Mouse (Mus musculus) hindbrain, embryonic 11.5 days (tissue): ENCODE results near the gene Gas6. TPM values are rescaled to one million over a fixed set of nuclear protein-coding genes. Genes with fewer than 3 reads are reported as not detected.

ENCODE experiments used
- ATAC-seq: fragments of 200-750 bp; cut with Nextera tagmentation; 2 replicates; pipeline ENCODE4 v1.8.0; 2017; ENCODE audit warnings: mild to moderate bottlenecking, moderate TSS enrichment, moderate library complexity; ENCODE audit not compliant: low FRiP score
- DNase-seq: peaks from one replicate; pipeline ENCODE4 v3.0.0-alpha.2; 2015; ENCODE audit warnings: low spot score
- H3K27ac ChIP-seq: fragments of 300-500 bp; sonication (generic); 2 replicates; pipeline ENCODE4 v1.5.1; 2014; ENCODE audit warnings: mild to moderate bottlenecking, low read depth, low read length
- H3K27me3 ChIP-seq: fragments of 300-500 bp; sonication (generic); 2 replicates; pipeline ENCODE4 v1.6.1; 2014; ENCODE audit warnings: mild to moderate bottlenecking, low read length, moderate library complexity, mixed read lengths; ENCODE audit not compliant: control insufficient read depth, insufficient read depth
- H3K36me3 ChIP-seq: fragments of 300-500 bp; sonication (generic); 2 replicates; pipeline ENCODE4 v1.6.1; 2014; ENCODE audit warnings: mild to moderate bottlenecking, low read length, moderate library complexity, mixed read lengths; ENCODE audit not compliant: control insufficient read depth, insufficient read depth
- H3K4me1 ChIP-seq: fragments of 300-500 bp; sonication (generic); replicated peaks from 2 replicates; pipeline ENCODE4 v1.6.1; 2014; ENCODE audit warnings: low read length, mixed read lengths; ENCODE audit not compliant: control insufficient read depth, insufficient read depth
- H3K4me2 ChIP-seq: fragments of 300-500 bp; sonication (generic); replicated peaks from 2 replicates; pipeline ENCODE4 v1.6.1; 2014; ENCODE audit warnings: mild to moderate bottlenecking, low read depth, low read length
- H3K4me3 ChIP-seq: fragments of 300-500 bp; sonication (generic); 2 replicates; pipeline ENCODE4 v1.5.1; 2014; ENCODE audit warnings: low read depth, low read length
- H3K9ac ChIP-seq: fragments of 300-500 bp; sonication (generic); 2 replicates; pipeline ENCODE4 v1.6.1; 2014; ENCODE audit warnings: low read depth, low read length
- H3K9me3 ChIP-seq: fragments of 300-500 bp; sonication (generic); 2 replicates; pipeline ENCODE4 v1.6.1; 2016; ENCODE audit warnings: low read length; ENCODE audit not compliant: control insufficient read depth
- WGBS: fragments of 180-500 bp; shearing (Covaris S2); extraction: QIAGEN DNeasy Blood & Tissue Kit; methylation state at CpG from one replicate; pipeline ENCODE4 v1.1.7; 2014; 5-methylcytosine and 5-hydroxymethylcytosine counted together
- polyA plus RNA-seq: library from polyadenylated mRNA; unstranded; fragments of >200 nt; fragmentation: Nextera tagmentation; extraction: Ambion mirVana; gene quantifications from 2 replicates; pipeline ENCODE4 v1.2.1, GENCODE M21; 2014

Gas6 gene
- polyA plus RNA-seq: 5.9 and 9.8 TPM in 2 replicates

DNA sequence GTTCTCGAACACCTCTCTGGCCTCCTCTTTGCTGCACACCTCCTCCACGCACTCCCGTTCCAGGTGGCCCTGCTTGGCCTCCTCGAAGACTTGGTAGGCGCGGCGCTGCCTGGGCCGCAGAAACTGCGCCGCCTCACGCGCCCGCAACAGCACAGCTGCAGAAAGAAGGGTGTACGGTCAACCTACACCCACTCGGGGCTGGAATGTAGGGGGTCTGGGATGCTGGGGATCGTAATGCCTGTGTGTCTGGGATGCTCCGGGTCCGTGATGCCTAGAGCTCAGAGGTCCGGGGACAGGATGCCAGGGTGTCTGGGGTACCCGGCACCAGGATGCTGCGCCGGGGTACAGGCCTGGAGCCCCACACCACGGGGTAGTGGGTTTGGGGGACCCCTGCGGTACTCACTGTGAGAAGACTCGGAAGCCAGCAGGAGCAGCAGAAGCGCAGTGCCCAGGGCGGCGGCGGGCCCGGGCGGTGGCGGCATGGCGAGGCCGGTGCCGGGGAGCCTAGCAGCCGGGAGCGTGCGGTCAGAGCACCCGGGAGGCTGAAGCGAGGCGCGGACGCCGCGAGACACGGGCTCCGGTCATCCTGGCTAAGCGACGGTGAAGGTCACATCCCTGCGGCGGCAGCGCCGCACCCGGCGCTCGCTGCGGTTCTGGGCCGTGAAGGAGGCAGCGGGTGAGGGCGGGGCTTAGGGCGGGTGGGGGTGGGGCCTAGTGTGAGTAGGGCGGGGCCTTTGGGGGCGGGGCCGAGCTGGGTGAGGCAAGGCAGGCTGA is at the start of gene Gas6:
Gene Gas6 (minus strand): TSS at position 633 of the 774 bp plus-strand sequence.
- peak; percentile 76 for ATAC-seq
- WGBS: 3% methylated on average over 57 of the region's 64 CpGs

DNA sequence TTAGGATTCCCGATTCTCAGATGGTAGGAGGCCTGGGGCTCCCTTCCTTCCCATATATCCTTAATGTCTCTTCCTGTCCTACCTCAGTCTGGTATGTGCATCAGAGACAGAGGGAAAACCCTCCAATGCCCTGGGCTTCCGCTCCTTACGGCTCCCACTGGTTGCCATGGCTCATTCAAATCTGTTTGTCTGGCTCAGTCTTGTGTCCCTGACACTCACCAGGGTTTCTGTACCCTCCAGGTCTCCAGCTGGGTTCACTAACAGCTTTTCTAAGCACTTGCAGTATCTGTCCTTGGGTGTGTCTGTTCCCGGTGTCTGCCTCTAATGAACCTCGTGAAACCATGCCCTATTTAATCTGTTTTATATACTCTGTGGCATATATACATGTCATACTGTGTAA is 47.2 kb upstream of the Gas6 start:
- no peak overlapping the region for H3K27ac ChIP-seq
- no peak overlapping the region for H3K9ac ChIP-seq
- DNase-seq: no peak
- ATAC-seq: no peak
- no peaks in the 10 kb centered on the region for H3K9me3 ChIP-seq
- no peak overlapping the region for H3K4me3 ChIP-seq
- 75% methylated on average over 5 of the region's 5 CpGs for WGBS
- H3K27me3 ChIP-seq: no peaks in the 10 kb centered on the region
- H3K36me3 ChIP-seq: no peaks in the 10 kb centered on the region
- no peaks in the 10 kb centered on the region for H3K4me1 ChIP-seq
- H3K4me2 ChIP-seq: no peak overlapping the region

More for the DNA sequence above, at the start of gene Gas6:
- H3K9ac ChIP-seq: peak within 1 kb of the TSS; percentile 59
- peaks cover 2% of the 10 kb centered on the region; the same call in 1 of the 2 replicates for H3K4me1 ChIP-seq
- H3K27me3 ChIP-seq: peaks cover 22% of the 10 kb centered on the region
- peak; percentile 77 for DNase-seq
- H3K9me3 ChIP-seq: no peaks in the 10 kb centered on the region
- H3K4me2 ChIP-seq: peak within 1 kb of the TSS; percentile 89
- H3K27ac ChIP-seq: no peak within 1 kb of the TSS
- peak within 1 kb of the TSS; percentile 57 for H3K4me3 ChIP-seq
- no peaks in the 10 kb centered on the region for H3K36me3 ChIP-seq

DNA sequence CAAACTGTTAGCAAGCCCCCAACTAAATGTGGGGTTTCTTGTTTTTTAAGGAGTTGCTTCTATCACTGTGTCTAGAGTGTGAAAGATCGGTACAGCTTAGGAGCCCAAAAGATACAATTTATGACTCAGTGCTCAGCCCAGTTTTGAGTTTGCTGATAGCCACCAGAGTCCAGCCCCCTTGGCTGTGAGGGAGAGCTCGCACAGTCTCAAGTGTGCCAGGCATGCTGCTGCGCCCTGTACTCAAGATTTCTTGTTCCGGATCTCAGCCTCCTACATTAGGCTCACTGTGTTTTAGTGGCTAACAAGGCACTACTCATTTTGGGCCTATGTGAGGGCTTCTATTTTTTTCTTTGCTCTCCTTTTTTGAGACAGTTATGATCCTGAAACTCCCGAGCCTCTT is 45.8 kb upstream of the Gas6 start:
- Histone ChIP-seq H3K27ac (no peak overlapping the region), H3K9ac (no peak overlapping the region), H3K4me2 (no peak overlapping the region), H3K4me1 (no peaks in the 10 kb centered on the region), H3K27me3 (no peaks in the 10 kb centered on the region), H3K9me3 (no peaks in the 10 kb centered on the region), H3K4me3 (no peak overlapping the region), H3K36me3 (no peaks in the 10 kb centered on the region)
- no peak for DNase-seq
- WGBS: 91% methylated on average over 5 of the region's 5 CpGs
- no peak for ATAC-seq

DNA sequence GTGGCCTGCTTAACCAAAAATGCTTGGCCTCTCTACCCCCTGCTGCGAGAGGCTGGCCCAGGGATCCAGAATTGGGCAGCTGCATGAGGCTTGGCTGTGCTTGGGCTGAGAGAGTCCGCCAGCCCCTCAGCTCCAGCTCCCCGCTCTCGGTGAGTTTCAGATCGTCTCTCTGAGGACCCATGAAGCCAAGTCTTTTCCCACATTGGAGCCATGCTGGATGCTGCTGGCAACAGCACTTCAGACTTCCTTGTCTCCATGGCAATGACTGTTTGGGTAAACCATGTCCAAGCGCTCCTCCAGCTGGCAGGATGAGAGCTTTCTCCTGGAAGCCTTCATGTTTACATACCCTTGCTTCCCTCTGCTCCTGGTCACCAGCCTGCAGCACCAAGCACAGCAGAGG is 44.5 kb upstream of the Gas6 start:
- DNase-seq (no peak), ATAC-seq (no peak)
- Histone ChIP-seq H3K4me3 (no peak overlapping the region), H3K4me1 (no peaks in the 10 kb centered on the region), H3K27me3 (no peaks in the 10 kb centered on the region), H3K27ac (no peak overlapping the region), H3K36me3 (no peaks in the 10 kb centered on the region), H3K4me2 (no peak overlapping the region), H3K9me3 (no peaks in the 10 kb centered on the region), H3K9ac (no peak overlapping the region)
- 75% methylated on average over 6 of the region's 6 CpGs for WGBS

DNA sequence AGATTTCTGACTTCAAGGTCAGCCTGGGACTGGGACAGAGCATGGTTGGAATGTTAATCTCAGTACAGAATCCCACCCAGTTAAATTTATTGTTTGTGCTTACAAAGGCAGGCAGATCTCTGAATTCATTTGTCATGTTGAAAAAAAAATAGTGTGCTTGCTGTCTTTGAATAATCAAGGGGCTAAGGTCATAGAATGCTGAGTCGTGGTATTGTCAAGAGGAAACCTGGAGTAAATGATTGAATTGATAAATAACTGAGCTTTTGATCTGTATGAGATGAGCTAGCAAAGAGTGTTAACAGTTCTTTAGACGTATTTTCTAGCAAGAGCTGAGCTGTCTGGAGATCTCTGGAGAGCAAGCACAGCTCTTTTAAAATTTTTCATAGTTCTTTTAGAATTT is 42.8 kb upstream of the Gas6 start:
- Histone ChIP-seq H3K27me3 (no peaks in the 10 kb centered on the region), H3K9me3 (no peaks in the 10 kb centered on the region), H3K27ac (no peak overlapping the region), H3K4me1 (no peaks in the 10 kb centered on the region), H3K4me3 (no peak overlapping the region), H3K4me2 (no peak overlapping the region), H3K9ac (no peak overlapping the region), H3K36me3 (no peaks in the 10 kb centered on the region)
- DNase-seq: no peak
- ATAC-seq: no peak
- WGBS: 34% methylated on average over 2 of the region's 2 CpGs

DNA sequence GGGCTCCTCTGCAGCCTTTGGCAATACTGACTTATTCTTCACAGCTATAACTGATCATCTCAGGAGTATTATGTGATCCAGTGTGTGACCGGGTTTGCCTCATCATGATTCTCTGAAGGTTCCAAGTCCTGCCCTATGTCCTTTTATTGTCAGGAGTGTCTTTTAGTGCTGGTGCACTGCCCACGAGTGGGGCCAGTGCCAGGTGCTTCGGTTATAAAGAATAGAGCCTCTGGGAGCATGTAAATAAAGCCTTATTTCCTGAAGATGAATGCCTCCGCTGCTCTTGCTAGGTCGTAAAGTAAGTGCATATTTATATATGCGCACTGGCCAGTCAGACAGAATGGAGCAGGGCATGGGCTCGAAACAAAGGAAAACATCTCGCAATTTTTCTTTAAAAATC is 38.8 kb upstream of the Gas6 start:
- H3K27me3 ChIP-seq: no peaks in the 10 kb centered on the region
- no peaks in the 10 kb centered on the region for H3K36me3 ChIP-seq
- 87% methylated on average over 8 of the region's 8 CpGs for WGBS
- ATAC-seq: no peak
- no peaks in the 10 kb centered on the region for H3K9me3 ChIP-seq
- no peak overlapping the region for H3K27ac ChIP-seq
- no peak for DNase-seq
- no peak overlapping the region for H3K4me3 ChIP-seq
- H3K9ac ChIP-seq: no peak overlapping the region
- no peaks in the 10 kb centered on the region for H3K4me1 ChIP-seq
- H3K4me2 ChIP-seq: no peak overlapping the region

DNA sequence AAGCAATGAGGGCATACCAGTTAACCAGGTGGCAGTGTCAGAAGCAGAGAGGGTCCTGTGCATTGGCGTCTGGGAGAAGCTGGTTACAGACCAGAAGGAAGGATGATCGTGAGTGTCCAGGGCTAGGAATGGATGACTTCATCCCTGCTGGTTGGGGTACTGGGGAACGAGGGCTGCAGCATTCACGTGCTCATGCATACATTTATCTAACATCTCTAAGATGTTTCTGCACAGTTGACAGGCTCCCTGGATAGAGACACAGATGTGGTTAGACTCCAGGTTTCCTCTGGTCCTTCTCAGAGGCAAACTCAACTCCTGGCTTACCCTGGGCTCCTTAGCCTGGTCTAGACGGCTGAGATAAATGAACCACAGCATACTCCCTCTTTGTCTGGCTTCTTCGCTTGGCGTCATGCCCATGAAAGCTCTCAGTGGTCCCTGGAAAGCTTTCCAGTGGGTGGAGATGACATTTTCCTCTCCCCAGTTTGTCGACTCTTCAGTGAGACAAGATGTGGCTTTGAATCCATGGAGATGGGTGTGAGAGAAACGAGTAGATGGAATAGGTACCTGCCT is 37.4 kb upstream of the Gas6 start:
- H3K4me1 ChIP-seq: no peaks in the 10 kb centered on the region
- H3K36me3 ChIP-seq: no peaks in the 10 kb centered on the region
- ATAC-seq (no peak), DNase-seq (no peak)
- H3K9me3 ChIP-seq: no peaks in the 10 kb centered on the region; the same call in 1 of the 2 replicates
- WGBS: 74% methylated on average over 9 of the region's 9 CpGs
- no peak overlapping the region for H3K27ac ChIP-seq
- no peak overlapping the region for H3K4me2 ChIP-seq
- no peak overlapping the region for H3K4me3 ChIP-seq
- H3K9ac ChIP-seq: no peak overlapping the region
- no peaks in the 10 kb centered on the region for H3K27me3 ChIP-seq

DNA sequence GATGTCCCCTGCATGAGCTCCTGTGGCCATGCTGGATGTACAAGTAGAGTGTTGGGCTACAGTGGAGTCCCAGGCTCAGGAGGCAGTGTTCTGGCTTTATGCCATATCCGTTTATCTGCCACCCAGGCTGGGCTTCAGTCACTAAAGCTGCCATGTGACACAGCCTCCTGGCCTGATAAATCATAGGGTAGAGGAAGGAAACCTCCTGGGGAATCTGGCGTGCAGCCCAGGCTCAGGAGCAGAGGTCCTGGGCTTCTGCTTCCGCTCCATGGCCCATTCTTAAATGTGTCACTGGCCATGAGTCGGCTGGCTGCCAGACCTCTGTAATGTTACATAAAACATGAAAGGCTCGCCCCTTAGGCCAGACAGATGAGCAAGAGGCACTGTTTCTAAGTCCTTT is 36.7 kb upstream of the Gas6 start:
- Histone ChIP-seq H3K9ac (no peak overlapping the region), H3K36me3 (no peaks in the 10 kb centered on the region), H3K4me2 (no peak overlapping the region), H3K9me3 (no peaks in the 10 kb centered on the region; the same call in 1 of the 2 replicates), H3K27me3 (no peaks in the 10 kb centered on the region), H3K4me3 (no peak overlapping the region), H3K27ac (no peak overlapping the region), H3K4me1 (no peaks in the 10 kb centered on the region)
- no peak for DNase-seq
- 66% methylated on average over 5 of the region's 5 CpGs for whole genome bisulfite sequencing
- ATAC-seq: no peak

DNA sequence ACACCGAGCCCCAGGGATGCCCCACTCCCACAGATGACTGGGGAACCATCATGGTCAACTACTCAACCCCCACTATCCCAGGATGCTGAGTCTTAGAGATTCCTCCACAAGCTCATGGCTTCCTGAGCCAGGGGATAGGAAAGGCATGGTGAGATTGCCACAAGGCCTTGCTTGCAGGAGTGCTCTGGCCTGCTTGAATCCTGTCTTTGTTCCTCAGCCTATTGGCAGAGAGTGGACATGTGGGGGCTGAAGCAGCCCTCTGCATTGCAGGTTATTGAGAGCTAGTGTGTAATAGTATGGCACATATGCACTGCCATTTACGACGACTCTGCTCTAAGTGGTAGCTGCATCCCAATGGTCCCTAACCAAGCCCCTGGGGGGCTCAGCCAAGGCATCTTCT is 36.1 kb upstream of the Gas6 start:
- Histone ChIP-seq H3K4me1 (no peaks in the 10 kb centered on the region), H3K27ac (no peak overlapping the region), H3K4me3 (no peak overlapping the region), H3K36me3 (no peaks in the 10 kb centered on the region), H3K27me3 (no peaks in the 10 kb centered on the region), H3K4me2 (no peak overlapping the region), H3K9me3 (no peaks in the 10 kb centered on the region; the same call in 1 of the 2 replicates), H3K9ac (no peak overlapping the region)
- ATAC-seq: no peak
- WGBS: 90% methylated on average over 3 of the region's 3 CpGs
- DNase-seq: no peak
